Mouse (Mus musculus): ENCODE measurements around the gene Dusp15.
A peak's percentile ranks its signal among the peaks of the same experiment; 100 is the strongest.

The Dusp15 gene

GRCm38 (mm10) chr2:152906274-152907037 is 45.0 kb downstream of the Dusp15 start:
- no peak for DNase-seq (ENCODE audit: low read depth)

- peak; percentile 47 for DNase-seq (ENCODE audit: low read depth)
Observed at GRCm38 (mm10) chr2:152905036-152905829, 46.3 kb downstream of the Dusp15 start.

GRCm38 (mm10) chr2:152904127-152904643 is 47.3 kb downstream of the Dusp15 start:
- peak; percentile 98 for DNase-seq (ENCODE audit: low read depth)

- peak; percentile 37 for DNase-seq (ENCODE audit: low read depth)
Observed at GRCm38 (mm10) chr2:152903586-152903985, 47.9 kb downstream of the Dusp15 start.

GRCm38 (mm10) chr2:152902658-152903057 is 48.8 kb downstream of the Dusp15 start:
- DNase-seq (ENCODE audit: low read depth), result no peak

GRCm38 (mm10) chr2:152901296-152901695 is 50.2 kb downstream of the Dusp15 start:
- DNase-seq (ENCODE audit: low read depth), result no peak

- no peak for DNase-seq (ENCODE audit: low read depth)
Observed at GRCm38 (mm10) chr2:152899011-152899410, 52.5 kb downstream of the Dusp15 start.

GRCm38 (mm10) chr2:152896926-152897325 is 54.6 kb downstream of the Dusp15 start:
- no peak for DNase-seq (ENCODE audit: low read depth)

- DNase-seq (ENCODE audit: low read depth), result no peak
Observed at GRCm38 (mm10) chr2:152895834-152896233, 55.7 kb downstream of the Dusp15 start.

Measured in fibroblast of lung, adult 2 months (primary cell).